Mouse (Mus musculus): ENCODE measurements around the gene D030056L22Rik.

D030056L22Rik gene

DNA sequence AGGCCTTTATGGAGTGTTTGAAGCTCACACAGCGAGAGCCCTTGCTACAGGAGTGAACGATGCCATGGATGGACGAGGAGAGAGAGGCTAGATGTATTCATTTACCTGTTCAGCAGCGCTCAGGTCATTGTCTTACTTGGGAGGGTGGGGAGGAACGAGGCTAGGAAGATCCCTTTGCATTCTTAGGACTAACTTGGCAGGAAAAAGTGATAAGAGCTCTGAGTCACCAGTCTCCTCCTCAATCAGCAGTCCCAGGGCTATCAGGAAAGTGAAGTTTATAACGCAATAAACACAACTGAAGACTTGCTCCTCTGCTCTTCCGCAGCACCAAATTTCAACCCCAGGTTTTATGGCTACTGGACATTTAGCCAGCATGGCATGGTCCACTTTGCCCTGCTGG lies 17.3 kb downstream of the D030056L22Rik start:
- in situ Hi-C loops (cut with MboI, MseI) = no loop called here

DNA sequence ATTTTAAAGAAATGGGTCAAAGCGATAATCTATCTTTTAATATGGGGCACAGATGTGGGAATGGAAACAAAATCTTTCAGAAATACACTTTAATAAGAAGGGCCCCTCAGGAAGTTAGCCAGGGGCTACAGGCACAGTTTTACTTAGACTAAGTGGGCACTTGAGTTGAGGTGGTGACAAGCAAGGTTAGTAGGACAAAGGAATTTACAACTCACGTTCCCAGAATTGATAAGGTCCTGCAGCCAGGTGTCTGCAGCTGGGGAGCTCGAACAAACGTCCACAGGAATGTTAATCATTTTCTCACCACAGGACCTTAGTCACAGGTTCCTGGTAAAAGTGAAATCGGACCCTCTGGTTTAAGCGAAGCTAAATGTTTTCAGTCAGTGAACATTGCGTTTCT lies 18.1 kb downstream of the D030056L22Rik start:
- in situ Hi-C loops (cut with MboI, MseI) = no loop called here

DNA sequence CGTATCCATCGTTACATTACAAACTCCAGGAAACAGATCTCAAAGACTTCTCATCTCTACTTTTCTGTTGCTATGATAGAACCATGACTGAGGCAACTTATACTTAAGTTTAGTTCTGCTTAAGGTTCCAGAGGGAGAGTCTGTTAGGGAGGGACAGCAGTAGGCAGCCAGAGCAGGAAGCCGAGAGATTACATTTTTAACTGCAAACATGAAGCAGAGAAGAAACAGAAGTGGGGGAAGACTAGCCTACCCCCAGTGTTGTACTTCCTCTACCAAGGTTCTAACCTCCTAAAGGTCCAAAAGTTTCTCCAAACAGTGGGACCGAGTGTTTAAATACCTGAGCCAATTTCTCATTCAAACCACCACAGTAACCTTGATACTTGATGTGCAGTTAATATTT lies 22.9 kb downstream of the D030056L22Rik start:
- in situ Hi-C loops (cut with MboI, MseI) = no loop called here

DNA sequence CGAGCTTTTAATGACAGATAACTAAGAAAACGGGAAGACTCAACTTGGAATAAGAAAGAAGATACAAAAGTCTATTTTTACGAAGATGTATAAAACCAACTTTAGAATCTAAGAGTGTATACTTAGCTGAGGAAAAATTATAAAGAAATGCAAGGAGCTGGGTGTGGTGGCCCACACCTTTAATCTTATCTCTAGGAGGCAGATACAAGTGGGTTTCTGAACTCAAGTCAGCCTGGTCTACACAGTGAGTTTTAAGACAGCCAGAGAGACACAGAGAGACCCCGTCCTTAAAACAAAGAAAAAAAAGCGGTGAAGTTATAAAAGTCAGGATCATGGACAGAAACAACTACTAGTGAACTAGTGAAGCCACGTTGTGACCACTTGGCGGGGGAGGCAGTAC lies 26.2 kb downstream of the D030056L22Rik start:
- in situ Hi-C loops (cut with MboI, MseI) = no loop called here

DNA sequence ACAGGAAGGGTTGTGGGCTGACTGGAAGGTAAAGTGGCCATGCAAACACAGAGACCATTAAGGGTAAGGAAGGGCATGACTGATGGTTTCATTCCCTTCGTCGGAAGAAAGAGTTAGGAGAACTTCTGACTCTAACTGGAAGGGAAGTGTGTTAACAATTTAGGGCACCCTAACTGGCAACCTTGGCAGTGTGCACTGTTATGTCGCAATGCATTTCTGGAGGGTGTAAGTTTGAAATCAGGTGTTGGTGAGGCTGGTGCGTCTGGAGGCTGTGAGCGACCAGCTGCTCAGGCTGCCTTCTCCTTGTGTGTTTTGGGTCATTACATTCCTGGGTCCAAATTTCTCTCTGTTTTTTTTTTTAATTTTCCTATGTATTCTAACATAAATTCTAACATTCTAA lies 31.0 kb downstream of the D030056L22Rik start:
- in situ Hi-C loops (cut with MboI, MseI) = no loop called here

DNA sequence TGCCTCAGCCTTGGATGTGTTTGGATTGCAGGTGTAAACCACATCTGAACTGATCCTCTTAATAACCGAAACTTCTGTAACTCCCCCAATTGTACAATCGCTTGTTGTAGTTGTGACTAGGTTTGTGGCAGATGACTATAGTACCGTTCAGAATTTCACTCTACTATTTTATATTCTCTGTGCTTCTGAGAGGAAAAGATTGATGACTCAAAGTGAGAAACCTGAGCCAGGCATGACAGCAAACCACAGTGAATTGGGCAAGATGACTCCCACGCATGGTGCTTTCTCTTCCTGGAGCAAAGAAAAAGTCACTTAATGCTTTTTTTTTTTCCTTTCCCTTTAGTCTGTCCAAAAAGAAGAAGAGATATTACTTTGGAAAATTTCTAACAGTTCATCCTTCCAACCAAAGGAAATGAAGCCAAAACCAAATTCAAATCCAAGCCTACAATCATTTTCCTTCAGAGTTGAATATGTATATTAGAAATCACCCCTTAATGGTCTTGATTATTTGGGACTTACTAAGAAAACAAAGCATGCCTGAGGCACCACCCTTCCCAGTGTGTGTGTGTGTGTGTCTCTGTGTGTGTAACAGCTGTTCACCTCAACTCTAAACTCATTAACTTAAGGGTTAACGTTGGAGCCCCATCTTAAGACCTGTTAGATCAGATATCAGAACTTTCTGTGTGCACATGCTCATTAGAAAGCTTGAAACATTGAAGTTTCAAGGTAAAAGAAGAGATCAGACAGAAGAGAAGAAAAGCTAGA lies 33.8 kb downstream of the D030056L22Rik start:
- in situ Hi-C loops (cut with MboI, MseI) = loop anchor here (5.0 kb wide), 1 partner anchor 34 kb away; the partner anchor contains the start of gene D030056L22Rik

DNA sequence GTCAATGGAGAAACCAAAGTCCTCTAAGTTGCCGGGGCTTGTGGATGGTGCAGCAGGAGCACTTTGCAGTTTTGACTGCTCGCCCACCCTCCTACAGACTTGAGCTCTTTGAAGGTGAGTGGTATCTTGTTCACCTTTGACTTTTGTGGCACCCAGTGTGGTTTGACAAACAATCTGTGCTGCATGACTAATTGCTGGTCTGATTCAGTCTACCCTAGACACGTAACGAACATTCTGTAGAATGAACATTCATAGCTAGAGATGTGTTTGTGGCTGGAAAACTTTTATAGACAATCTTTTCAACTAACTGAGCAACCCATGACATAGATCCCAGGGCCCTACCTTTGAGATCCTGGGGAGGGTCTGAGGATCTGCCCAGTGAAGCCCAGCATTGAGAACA lies 34.4 kb downstream of the D030056L22Rik start:
- in situ Hi-C loops (cut with MboI, MseI) = loop anchor here (5.0 kb wide), 1 partner anchor 35 kb away; the partner anchor contains the start of gene D030056L22Rik

DNA sequence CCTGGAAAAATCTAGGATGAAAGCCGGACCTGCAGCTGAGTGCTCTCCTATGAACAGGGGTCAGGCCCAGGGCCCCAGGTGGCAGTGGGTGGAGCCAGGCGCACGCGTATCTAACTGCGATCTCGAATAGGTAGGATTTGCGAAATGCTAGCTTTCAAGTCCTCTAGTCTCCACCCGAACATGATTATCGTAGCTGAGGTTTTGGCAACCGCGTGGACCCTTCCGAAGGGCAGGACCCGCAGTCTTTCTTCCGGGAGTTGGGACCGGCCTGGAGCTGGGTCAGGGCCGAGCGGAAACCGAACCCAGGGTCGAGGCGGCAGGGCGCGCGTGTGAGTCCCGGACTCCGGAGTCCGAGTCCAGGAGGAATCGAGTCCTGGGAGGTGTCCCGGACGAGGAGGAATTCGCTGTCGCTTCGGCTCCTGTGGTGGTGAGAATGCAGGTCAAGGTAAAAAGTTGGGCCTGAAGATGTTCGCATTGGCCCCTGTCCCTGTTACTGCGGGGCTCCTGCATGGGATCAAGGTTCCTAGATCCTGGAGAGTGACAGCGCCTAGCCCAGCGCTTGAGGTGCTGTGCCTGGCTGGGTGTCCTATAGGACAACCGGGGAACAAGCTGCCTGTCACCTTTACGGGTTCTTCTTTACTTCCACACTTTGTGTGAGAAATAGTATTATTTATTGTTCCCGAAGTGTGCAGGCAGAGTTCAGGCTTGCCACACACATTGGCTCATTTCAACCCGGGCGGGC lies 36.8 kb downstream of the D030056L22Rik start, which contains the start of gene Trpm6:
Gene Trpm6, plus strand, starts transcription at position 386 of the 742 bp plus-strand sequence.
- in situ Hi-C loops (cut with MboI, MseI) = loop anchor here (5.0 kb wide), 1 partner anchor 37 kb away; the partner anchor contains the start of gene D030056L22Rik

DNA sequence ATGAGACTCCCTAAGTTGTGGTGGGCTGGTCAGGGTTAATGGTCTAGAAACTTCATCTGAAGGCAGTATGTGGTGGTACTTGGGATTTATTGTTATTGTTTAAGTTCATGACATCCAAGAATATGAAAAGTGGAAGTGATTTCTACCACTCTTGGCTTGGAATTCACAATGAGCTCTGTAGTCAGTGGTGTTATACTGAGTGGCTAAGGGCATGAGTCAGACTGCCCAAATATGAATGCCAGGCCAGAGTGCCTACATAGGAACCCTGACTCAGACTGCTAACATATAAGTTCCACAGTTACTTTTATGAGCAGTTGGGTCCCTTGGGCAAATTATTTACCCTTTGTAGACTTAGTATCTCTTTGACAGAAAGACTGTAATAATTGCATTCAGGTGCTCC lies 44.2 kb downstream of the D030056L22Rik start:
- in situ Hi-C loops (cut with MboI, MseI) = no loop called here

DNA sequence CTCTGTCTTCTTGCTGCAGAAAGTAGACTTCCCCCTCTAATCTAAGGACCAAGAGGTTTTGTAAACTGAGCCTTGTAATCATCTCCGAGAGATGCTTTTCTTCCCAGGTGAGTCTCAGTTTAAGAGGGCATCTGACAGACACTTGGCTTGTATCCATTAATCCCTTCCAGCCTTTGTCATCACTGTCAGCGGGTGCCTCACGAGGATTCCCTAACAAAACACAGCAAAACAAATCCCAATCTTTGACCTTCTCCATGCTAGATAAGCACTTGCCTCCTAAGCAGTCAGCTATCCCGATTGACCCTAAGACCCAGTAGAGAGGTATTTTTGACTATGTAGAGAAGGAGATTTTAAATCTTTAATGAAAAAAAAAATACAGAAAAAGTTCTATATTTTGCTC lies 44.7 kb downstream of the D030056L22Rik start:
- in situ Hi-C loops (cut with MboI, MseI) = no loop called here

DNA sequence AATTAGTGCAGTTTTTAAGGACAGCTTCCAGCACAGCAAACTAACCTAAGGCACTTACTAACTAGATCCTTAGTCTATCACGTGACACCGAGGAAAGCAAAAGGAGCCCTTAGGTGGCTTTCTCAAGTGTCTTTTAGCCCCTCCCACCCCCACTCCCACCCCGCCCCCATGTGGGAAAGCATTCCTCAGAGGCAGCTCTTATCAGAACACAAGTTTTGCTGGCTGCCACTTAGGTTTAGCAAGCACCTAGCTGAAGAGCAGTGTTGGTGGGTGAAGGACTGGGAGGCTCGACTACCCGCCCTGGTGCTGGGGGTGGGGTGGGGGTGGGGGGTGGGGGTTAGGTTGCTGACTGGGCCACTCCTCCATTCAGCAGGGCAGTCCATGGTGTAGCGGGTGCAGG lies 45.3 kb downstream of the D030056L22Rik start:
- in situ Hi-C loops (cut with MboI, MseI) = no loop called here

DNA sequence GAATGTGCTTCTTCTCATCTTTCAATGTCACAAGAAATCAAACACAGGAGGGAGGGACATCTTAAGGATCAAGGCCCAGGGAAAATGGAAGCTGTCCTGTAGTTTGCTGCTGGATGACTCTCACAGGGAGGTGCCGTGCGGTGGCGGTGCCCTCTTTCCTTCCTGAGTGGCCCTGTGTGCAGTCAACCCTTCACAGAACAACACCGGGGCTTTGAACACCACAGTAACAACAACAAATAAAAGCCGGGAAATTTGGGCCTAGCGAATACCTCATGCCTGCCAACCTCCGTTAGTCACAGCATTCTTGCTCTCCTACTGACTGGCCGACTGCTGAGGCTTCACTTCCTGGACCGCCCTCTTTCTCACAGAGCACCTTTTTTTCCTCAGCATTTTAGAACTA lies 45.9 kb downstream of the D030056L22Rik start:
- in situ Hi-C loops (cut with MboI, MseI) = no loop called here

DNA sequence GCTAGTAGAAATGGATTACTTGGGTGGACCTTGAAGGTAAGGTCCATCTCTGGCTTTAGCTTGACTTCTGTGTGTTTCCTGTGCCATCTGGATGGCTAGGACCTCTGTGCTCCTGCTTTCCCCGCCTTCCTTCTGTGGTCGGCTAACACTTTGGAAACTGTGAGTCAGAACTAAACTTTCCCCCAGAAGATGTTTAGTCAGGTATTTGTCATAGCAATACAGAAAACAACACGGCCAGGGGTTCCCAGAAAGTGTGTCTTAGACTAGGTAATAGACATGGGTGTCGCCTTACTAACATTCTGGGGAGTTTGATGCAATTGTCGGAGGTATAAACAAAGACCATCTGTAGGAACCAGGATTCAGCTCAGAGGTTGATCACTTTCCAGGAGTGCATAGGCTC lies 53.4 kb downstream of the D030056L22Rik start:
- in situ Hi-C loops (cut with MboI, MseI) = no loop called here

Data from regulatory T cell (primary cell).